Mouse (Mus musculus) heart, embryonic 11.5 days (tissue): ENCODE measurements around the gene Ptprk. TPM values are rescaled to one million over a fixed set of nuclear protein-coding genes. Genes with fewer than 3 reads are reported as not detected.

Source experiments
- ATAC-seq: fragments of 200-750 bp; cut with Nextera tagmentation; replicated peaks from 2 replicates; pipeline ENCODE4 v1.8.0; 2017; ENCODE audit warnings: moderate library complexity; ENCODE audit not compliant: insufficient number of reproducible peaks, low FRiP score, low TSS enrichment
- H3K27ac ChIP-seq: fragments of 300-500 bp; sonication (generic); 2 replicates; pipeline ENCODE4 v1.5.1; 2014; ENCODE audit warnings: mild to moderate bottlenecking, low read depth, low read length
- H3K27me3 ChIP-seq: fragments of 300-500 bp; sonication (generic); 2 replicates; pipeline ENCODE4 v1.6.1; 2014; ENCODE audit warnings: mild to moderate bottlenecking, low read length, mixed read lengths; ENCODE audit not compliant: control insufficient read depth, insufficient read depth
- H3K36me3 ChIP-seq: fragments of 300-500 bp; sonication (generic); 2 replicates; pipeline ENCODE4 v1.6.1; 2014; ENCODE audit warnings: mild to moderate bottlenecking, low read length, moderate library complexity, mixed read lengths; ENCODE audit not compliant: control insufficient read depth, insufficient read depth
- H3K4me1 ChIP-seq: fragments of 300-500 bp; sonication (generic); 2 replicates; pipeline ENCODE4 v1.6.1; 2014; ENCODE audit warnings: low read length; ENCODE audit not compliant: control insufficient read depth, insufficient read depth
- H3K4me2 ChIP-seq: fragments of 300-500 bp; sonication (generic); 2 replicates; pipeline ENCODE4 v1.6.1; 2014; ENCODE audit warnings: mild to moderate bottlenecking, moderate library complexity
- H3K4me3 ChIP-seq: fragments of 300-500 bp; sonication (generic); 2 replicates; pipeline ENCODE4 v1.5.1; 2014; ENCODE audit warnings: low read depth, low read length
- H3K9ac ChIP-seq: fragments of 300-500 bp; sonication (generic); 2 replicates; pipeline ENCODE4 v1.6.1; 2014; ENCODE audit warnings: mild to moderate bottlenecking, low read depth, low read length, moderate library complexity
- H3K9me3 ChIP-seq: fragments of 300-500 bp; sonication (generic); replicated peaks from 2 replicates; pipeline ENCODE4 v1.6.1; 2016; ENCODE audit warnings: low read length; ENCODE audit not compliant: control insufficient read depth
- WGBS: fragments of 180-500 bp; shearing (Covaris S2); extraction: QIAGEN DNeasy Blood & Tissue Kit; methylation state at CpG from one replicate; pipeline ENCODE4 v1.1.7; 2014; ENCODE audit not compliant: insufficient replicate concordance; 5-methylcytosine and 5-hydroxymethylcytosine counted together
- polyA plus RNA-seq: library from polyadenylated mRNA; unstranded; fragments of >200 nt; fragmentation: Nextera tagmentation; extraction: Ambion mirVana; gene quantifications from 2 replicates; pipeline ENCODE4 v1.2.1, GENCODE M21; 2014

Ptprk gene
- polyA plus RNA-seq, 1 experiment from 2014 or later: 42.1 TPM

DNA sequence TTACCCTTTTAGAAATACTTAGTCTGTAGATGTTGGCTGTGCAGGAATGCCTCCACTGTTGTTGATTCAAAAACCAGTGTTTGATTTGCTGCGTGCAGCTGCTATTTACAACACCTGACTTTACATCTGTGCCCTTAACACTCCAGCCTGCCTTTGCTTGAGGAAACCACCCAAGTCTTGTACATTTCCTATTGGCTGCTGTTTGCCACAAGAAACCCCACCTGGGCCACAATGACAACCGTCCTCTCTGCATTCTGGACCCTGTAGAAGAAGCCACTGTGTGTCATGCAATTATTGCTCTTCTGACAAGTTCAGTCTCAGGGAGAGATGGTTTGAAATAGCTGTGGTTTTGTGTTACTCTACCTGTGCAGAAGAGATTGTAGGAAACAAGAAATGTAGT, 439.0 kb downstream of the Ptprk start:
- WGBS: 86% methylated on average over 2 of the region's 2 CpGs
- H3K4me3 ChIP-seq: no peak overlapping the region
- no peaks in the 10 kb centered on the region for H3K36me3 ChIP-seq
- ATAC-seq: no peak
- no peak overlapping the region for H3K27ac ChIP-seq
- H3K9ac ChIP-seq: no peak overlapping the region
- no peak overlapping the region for H3K4me2 ChIP-seq
- H3K9me3 ChIP-seq: no peaks in the 10 kb centered on the region
- peaks cover 8% of the 10 kb centered on the region for H3K4me1 ChIP-seq
- H3K27me3 ChIP-seq: no peaks in the 10 kb centered on the region

DNA sequence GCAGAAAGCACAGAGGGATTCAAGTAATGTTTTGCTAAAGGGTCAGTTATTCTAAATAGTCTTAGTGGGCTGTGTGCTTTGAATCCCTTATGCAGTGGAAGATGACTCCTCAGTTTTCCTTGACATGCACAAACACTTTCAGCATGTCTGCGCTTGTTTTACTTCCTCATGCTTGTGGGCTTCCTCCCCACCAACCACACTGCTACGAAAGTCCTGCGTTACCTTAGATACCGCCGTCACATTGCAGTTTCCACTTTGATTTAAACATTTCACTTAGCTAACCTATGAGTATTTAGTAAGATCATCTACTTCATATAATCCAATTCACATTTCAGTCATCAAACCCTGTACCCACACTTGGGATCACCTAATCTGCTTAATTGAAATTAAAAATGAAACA, 441.5 kb downstream of the Ptprk start:
- no peaks in the 10 kb centered on the region for H3K36me3 ChIP-seq
- 86% methylated on average over 5 of the region's 5 CpGs for WGBS

DNA sequence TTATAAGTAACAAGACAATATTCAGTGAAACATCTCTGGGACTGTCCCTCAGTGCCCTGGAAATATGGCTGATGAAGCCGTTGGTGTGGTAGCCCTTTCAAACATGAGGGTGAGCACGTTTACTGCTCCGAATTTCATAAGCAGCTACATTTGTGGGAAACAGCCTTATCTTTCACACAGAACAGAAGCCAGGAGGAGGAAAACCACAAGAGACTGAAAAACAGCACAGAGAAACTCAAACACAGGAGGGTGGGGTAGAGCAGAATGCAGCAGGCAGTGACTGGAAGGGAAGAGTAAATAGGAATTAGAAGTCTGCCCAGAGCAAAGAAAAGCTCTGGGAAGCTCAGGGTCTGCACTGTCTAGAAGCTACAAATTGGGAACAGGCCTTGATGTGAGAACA, 443.7 kb downstream of the Ptprk start:
- H3K4me1 ChIP-seq: peaks cover 8% of the 10 kb centered on the region
- H3K36me3 ChIP-seq: no peaks in the 10 kb centered on the region
- H3K4me2 ChIP-seq: no peak overlapping the region
- H3K27me3 ChIP-seq: no peaks in the 10 kb centered on the region
- 63% methylated on average over 3 of the region's 3 CpGs for WGBS
- H3K9me3 ChIP-seq: no peaks in the 10 kb centered on the region
- H3K4me3 ChIP-seq: no peak overlapping the region
- H3K27ac ChIP-seq: no peak overlapping the region
- no peak overlapping the region for H3K9ac ChIP-seq
- no peak for ATAC-seq

More for the DNA sequence above, 441.5 kb downstream of the Ptprk start:
- Histone ChIP-seq H3K4me3 (no peak overlapping the region), H3K4me1 (peaks cover 8% of the 10 kb centered on the region), H3K9ac (no peak overlapping the region), H3K4me2 (no peak overlapping the region), H3K27ac (no peak overlapping the region), H3K27me3 (no peaks in the 10 kb centered on the region), H3K9me3 (no peaks in the 10 kb centered on the region)
- no peak for ATAC-seq

DNA sequence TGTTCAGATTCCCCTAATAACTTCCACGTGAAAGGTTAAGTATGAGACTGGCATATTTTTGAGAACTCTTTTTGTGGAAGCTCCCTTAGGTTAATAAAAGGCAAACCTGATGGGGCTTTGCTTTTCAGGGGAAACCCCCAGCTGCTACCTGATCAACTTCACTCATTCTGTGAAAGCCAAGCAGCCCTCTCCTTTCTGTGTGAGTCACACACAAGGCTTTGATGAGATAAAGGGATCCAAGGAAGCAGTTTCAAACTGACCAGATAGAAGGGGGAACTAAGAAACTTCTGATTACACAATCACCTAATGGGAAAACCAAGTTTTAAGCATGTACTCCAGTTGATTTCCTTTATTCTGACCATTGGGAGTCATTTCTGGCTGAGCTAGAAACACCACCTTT, 445.2 kb downstream of the Ptprk start:
- H3K4me2 ChIP-seq: no peak overlapping the region
- peaks cover 13% of the 10 kb centered on the region for H3K4me1 ChIP-seq
- 70% methylated on average over 1 of the region's 1 CpGs for WGBS
- no peak for ATAC-seq
- no peak overlapping the region for H3K4me3 ChIP-seq
- no peaks in the 10 kb centered on the region for H3K9me3 ChIP-seq
- no peak overlapping the region for H3K27ac ChIP-seq
- H3K9ac ChIP-seq: no peak overlapping the region
- H3K27me3 ChIP-seq: no peaks in the 10 kb centered on the region
- no peaks in the 10 kb centered on the region for H3K36me3 ChIP-seq

- H3K27ac ChIP-seq: peak overlapping the region; percentile 57; the same call in 1 of the 2 replicates
These were observed 449.5 kb downstream of the Ptprk start for GRCm38 (mm10) chr10:28523992-28524735.

DNA sequence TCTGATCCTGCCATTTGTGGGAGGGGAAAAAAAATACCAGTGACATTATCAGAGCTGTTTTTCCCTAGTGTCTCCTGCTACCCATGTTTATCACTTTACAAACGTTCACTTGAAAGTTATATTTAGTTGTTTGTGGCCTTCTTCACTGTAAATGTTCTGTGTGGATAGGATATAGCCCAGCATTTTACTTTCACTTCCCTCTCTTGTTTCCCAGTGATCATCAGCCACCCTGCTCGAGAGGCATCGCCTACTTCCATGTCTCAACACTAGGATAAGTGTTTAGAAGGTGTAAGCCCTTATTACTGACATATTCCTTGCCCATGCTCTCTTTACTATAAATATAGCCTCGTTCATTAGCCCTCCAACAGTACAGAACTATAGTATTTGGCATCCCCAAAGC, 466.0 kb downstream of the Ptprk start:
- H3K4me2 ChIP-seq: no peak overlapping the region
- H3K9me3 ChIP-seq: no peaks in the 10 kb centered on the region
- no peak for ATAC-seq
- H3K9ac ChIP-seq: no peak overlapping the region
- no peak overlapping the region for H3K27ac ChIP-seq
- no peaks in the 10 kb centered on the region for H3K27me3 ChIP-seq
- H3K36me3 ChIP-seq: no peaks in the 10 kb centered on the region
- H3K4me1 ChIP-seq: no peaks in the 10 kb centered on the region
- no peak overlapping the region for H3K4me3 ChIP-seq
- WGBS: 62% methylated on average over 4 of the region's 4 CpGs

More at GRCm38 (mm10) chr10:28523992-28524735, 449.5 kb downstream of the Ptprk start:
- Histone ChIP-seq H3K27me3 (no peaks in the 10 kb centered on the region), H3K9me3 (no peaks in the 10 kb centered on the region), H3K9ac (no peak overlapping the region), H3K4me3 (no peak overlapping the region), H3K36me3 (no peaks in the 10 kb centered on the region), H3K4me1 (peaks cover 5% of the 10 kb centered on the region), H3K4me2 (no peak overlapping the region; the same call in 1 of the 2 replicates)
- no peak for ATAC-seq
- whole genome bisulfite sequencing: 57% methylated on average over 14 of the region's 14 CpGs

DNA sequence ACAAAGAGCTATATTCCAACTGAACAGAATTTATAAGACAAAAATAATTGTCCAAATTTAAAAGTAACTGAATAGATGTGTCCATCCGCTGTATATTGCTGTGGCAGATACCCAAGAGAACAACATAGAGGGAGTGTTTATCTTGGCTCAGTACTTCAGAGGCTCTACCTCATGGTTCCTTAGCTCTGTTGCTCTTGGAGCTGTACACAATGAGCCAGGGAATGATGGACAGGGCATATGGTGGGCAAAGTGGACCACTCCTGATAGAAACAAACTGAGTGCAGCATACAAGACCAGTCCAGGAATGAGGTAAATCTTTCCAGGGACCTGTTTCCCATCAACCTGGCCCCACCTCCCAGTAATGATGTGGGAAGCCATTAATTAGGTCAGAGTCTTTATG, 468.1 kb downstream of the Ptprk start:
- no peaks in the 10 kb centered on the region for H3K9me3 ChIP-seq
- H3K36me3 ChIP-seq: no peaks in the 10 kb centered on the region
- no peak overlapping the region for H3K27ac ChIP-seq
- H3K4me2 ChIP-seq: no peak overlapping the region
- ATAC-seq: no peak
- H3K9ac ChIP-seq: no peak overlapping the region
- H3K4me3 ChIP-seq: no peak overlapping the region
- H3K27me3 ChIP-seq: no peaks in the 10 kb centered on the region
- 90% methylated on average over 1 of the region's 1 CpGs for WGBS
- H3K4me1 ChIP-seq: no peaks in the 10 kb centered on the region

GRCm38 (mm10) chr10:28550549-28550948, 475.9 kb downstream of the Ptprk start:
- no peaks in the 10 kb centered on the region for H3K9me3 ChIP-seq
- no peak overlapping the region for H3K9ac ChIP-seq
- no peak overlapping the region for H3K4me3 ChIP-seq
- H3K4me1 ChIP-seq: no peaks in the 10 kb centered on the region
- no peaks in the 10 kb centered on the region for H3K36me3 ChIP-seq
- no peak overlapping the region for H3K27ac ChIP-seq
- H3K27me3 ChIP-seq: no peaks in the 10 kb centered on the region
- ATAC-seq: no peak
- 55% methylated on average over 4 of the region's 4 CpGs for WGBS
- H3K4me2 ChIP-seq: no peak overlapping the region

GRCm38 (mm10) chr10:28552068-28552467, 477.4 kb downstream of the Ptprk start:
- Histone ChIP-seq H3K4me2 (no peak overlapping the region), H3K9me3 (no peaks in the 10 kb centered on the region), H3K36me3 (no peaks in the 10 kb centered on the region), H3K27me3 (no peaks in the 10 kb centered on the region), H3K4me1 (no peaks in the 10 kb centered on the region), H3K9ac (no peak overlapping the region), H3K27ac (no peak overlapping the region), H3K4me3 (no peak overlapping the region)
- no peak for ATAC-seq
- 86% methylated on average over 2 of the region's 2 CpGs for WGBS
